Mouse (Mus musculus) heart, postnatal 25 days (tissue): Measurements from ENCODE around the gene Slc16a5. TPM values are rescaled to one million over a fixed set of nuclear protein-coding genes. Genes with fewer than 3 reads are reported as not detected.

Experiments
- DNase-seq: peaks from one replicate; pipeline ENCODE4 v3.0.0; 2022; ENCODE audit warnings: low spot score
- intact Hi-C: fragments of 180-260 bp; cut with DNase I; formaldehyde crosslinking; loops from one replicate; pipeline ENCODE4 v1.15.1; 2025
- microRNA-seq: library from miRNA; unstranded; fragments of <30 nt; microRNA quantifications from one replicate; pipeline ENCODE4 v1.2.0, GENCODE M21; 2022
- total RNA-seq, 2 experiments: library from RNA; stranded (reverse); gene quantifications; 2 replicates each; pipeline ENCODE4 v1.2.3; 2021

Slc16a5 gene
- total RNA-seq, 2 experiments from 2014 or later, result not detected

DNA sequence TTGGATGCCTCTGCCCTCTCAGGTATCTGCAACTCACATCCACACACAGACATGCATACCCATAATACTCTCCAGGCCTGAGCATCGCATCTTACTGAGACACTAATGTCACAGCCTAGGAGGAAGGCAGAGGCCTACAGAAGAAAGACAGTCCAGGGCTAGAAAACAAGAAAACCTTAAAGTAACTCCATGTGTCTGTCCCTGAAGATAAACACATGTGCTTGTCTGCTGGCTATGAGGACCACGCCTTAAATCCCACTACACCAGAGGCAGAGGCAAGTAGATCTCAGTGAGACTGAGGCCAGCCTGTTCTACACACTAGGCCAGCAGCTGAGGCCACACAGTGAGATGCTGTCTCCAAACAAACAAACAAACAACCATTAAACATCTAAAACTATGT lies 48.8 kb downstream of the Slc16a5 start:
- intact Hi-C loops, result no loop called here
- no peak for DNase-seq

DNA sequence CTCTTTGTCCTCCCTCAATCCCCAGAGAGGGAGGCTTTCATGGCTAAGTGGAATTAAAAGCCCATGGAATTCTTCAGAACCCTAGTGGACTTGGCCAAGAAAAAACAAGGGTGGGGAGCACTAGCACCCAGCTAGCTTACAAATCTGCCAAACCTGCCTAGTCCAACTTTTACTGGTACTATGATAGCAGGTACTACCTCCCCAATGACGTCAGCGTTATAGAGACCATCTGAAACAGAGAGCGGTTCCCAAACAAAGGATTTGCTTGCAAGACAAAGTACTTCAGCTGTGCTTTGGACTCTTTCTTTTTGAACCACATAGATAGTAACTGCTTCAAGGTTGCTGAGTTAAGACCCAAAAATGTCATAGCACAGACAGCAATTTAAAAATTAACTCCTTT lies 49.7 kb downstream of the Slc16a5 start:
- intact Hi-C loops, result loop anchor here (2.0 kb wide), 1 partner anchor 21 kb away; the partner anchor contains the start of gene Nt5c
- DNase-seq, result no peak

- intact Hi-C loops, result loop anchor here (2.0 kb wide), 1 partner anchor 22 kb away; the partner anchor contains the start of gene Nt5c
Measured at GRCm38 (mm10) chr11:115512407-115513183, 50.3 kb downstream of the Slc16a5 start.

DNA sequence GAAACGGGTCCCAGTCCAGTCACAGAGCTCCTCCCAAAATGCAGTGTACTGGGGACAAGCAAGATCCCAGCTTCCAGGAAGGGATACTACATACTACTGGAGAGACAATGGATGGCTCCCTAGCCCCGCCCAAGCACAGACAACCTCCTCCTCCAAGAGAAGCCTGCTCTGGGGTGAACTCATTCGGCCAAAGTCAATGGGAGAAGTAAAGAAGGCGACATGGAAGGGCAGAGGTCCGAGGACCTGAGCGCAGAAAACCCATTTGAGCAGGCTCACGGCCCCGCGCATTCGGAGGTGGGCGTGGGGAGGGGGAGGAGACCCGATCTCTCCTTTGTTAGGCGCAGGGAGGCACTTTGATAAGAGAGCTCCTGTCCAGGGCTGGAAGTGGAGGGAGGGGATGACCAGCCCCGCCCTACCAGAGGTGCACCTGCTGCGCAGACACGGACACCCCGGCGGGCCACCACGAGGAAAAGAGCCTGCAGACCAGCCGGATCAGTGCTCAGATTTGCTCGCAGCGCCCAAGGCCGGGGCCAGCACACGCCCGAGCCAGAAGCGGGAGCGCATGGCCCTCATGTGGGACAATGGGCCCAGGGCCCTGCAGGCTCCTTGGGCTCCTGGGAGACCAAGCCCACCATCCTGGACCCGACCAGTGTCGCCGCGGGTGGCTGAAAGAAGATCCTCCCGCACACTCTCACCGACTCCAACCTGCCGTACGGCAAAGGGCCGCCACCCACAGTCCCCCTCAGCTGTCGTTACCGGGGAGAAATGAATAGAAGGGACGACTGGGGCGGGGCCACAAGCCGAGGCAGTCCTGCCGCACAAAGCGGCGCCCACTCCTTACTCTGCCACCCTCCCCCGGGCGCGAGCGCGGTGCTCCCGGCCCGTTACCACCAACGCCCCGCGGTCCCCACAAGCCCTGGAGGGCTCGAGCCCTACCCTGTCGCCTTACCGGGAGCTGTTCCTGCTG lies 51.3 kb downstream of the Slc16a5 start:
- intact Hi-C loops, result loop anchor here (2.0 kb wide), 2 partner anchors 21 to 23 kb away; partner anchors contain the start of gene Nt5c
- DNase-seq, result peak; percentile 23

More at GRCm38 (mm10) chr11:115512407-115513183, 50.3 kb downstream of the Slc16a5 start:
- peak; percentile 28 for DNase-seq

GRCm38 (mm10) chr11:115514238-115514663 lies 52.0 kb downstream of the Slc16a5 start, which contains the start of gene Jpt1:
Jpt1 (minus strand) TSS chr11:115514387.
- intact Hi-C loops, result loop anchor here (2.0 kb wide), 1 partner anchor 21 kb away; no protein-coding TSS in a partner anchor
- DNase-seq, result peak; percentile 98

- intact Hi-C loops, result loop anchor here (2.0 kb wide), 1 partner anchor 20 kb away; no protein-coding TSS in a partner anchor
- no peak for DNase-seq
Measured at GRCm38 (mm10) chr11:115515021-115515420, 52.7 kb downstream of the Slc16a5 start.

- intact Hi-C loops, result no loop called here
Measured at GRCm38 (mm10) chr11:115516942-115517341, 54.7 kb downstream of the Slc16a5 start.

GRCm38 (mm10) chr11:115518693-115519092 lies 56.4 kb downstream of the Slc16a5 start:
- no peak for DNase-seq
- intact Hi-C loops, result no loop called here

More at GRCm38 (mm10) chr11:115516942-115517341, 54.7 kb downstream of the Slc16a5 start:
- DNase-seq, result no peak

DNA sequence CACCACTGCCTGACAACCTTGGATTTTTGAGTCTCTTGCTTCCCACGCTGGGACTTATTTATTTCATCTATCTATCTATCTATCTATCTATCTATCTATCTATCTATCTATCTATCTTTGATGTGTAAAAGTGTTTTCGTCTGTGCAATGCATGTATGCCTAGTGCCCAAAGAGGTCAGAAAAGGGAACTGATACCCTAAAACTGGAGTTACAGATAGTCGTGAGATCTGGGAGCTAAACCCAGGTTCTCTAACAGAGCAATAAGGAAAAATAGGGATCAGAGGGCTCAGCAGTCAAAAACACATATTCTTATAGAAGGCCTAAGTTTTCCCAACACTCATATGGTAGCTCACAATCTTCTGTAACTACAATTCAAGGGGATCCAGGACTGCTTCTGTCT lies 57.3 kb downstream of the Slc16a5 start:
- DNase-seq, result no peak

GRCm38 (mm10) chr11:115520218-115520617 lies 57.9 kb downstream of the Slc16a5 start:
- intact Hi-C loops, result no loop called here
- no peak for DNase-seq

More for the DNA sequence above, 57.3 kb downstream of the Slc16a5 start:
- intact Hi-C loops, result no loop called here

- intact Hi-C loops, result no loop called here
- no peak for DNase-seq
Measured at GRCm38 (mm10) chr11:115521080-115521479, 58.8 kb downstream of the Slc16a5 start.

GRCm38 (mm10) chr11:115522238-115522637 lies 60.0 kb downstream of the Slc16a5 start:
- intact Hi-C loops, result no loop called here
- no peak for DNase-seq

- intact Hi-C loops, result no loop called here
- DNase-seq, result no peak
Measured at GRCm38 (mm10) chr11:115522703-115523102, 60.4 kb downstream of the Slc16a5 start.

Small RNA genes lying within 50 kb of the gene (microRNA-seq; reads per million reads assigned to microRNA genes)
- gene Mir3968, result not detected

Other genes with a start within 250 kb of the Slc16a5 start
- under 1 TPM; 0.10 to 0.34 TPM for gene Grin2c, start 195.2 kb upstream of the Slc16a5 start, total RNA-seq
- gene Fdxr, start 185.4 kb upstream of the Slc16a5 start, total RNA-seq, result 1 to 10 TPM; 7.9 to 8.2 TPM
- gene Fads6, start 164.8 kb upstream of the Slc16a5 start, total RNA-seq, result 1 to 10 TPM; 1.1 to 1.5 TPM
- not detected for gene Otop2, start 155.3 kb upstream of the Slc16a5 start, total RNA-seq
- gene Ush1g, start 140.4 kb upstream of the Slc16a5 start, total RNA-seq, result under 1 TPM in 1 of 2 experiments, not detected in 1; 0.20 TPM
- gene Otop3, start 127.7 kb upstream of the Slc16a5 start, total RNA-seq, result not detected
- gene Hid1, start 94.7 kb upstream of the Slc16a5 start, total RNA-seq, result 1 to 10 TPM; 4.2 to 5.4 TPM
- gene Cdr2l, start 80.6 kb upstream of the Slc16a5 start, total RNA-seq, result 1 to 10 TPM; 5.5 to 6.6 TPM
- 100 to 1,000 TPM; 143 to 145 TPM for gene Mrpl58, start 58.7 kb upstream of the Slc16a5 start, total RNA-seq
- 1,000 to 10,000 TPM; 2,312 to 2,343 TPM for gene Atp5h, start 42.5 kb upstream of the Slc16a5 start, total RNA-seq
- gene Kctd2, start 42.3 kb upstream of the Slc16a5 start, total RNA-seq, result 10 to 100 TPM; 27.0 to 28.0 TPM
- gene Trim80, start 21.9 kb upstream of the Slc16a5 start, total RNA-seq, result not detected
- gene Armc7, start 13.2 kb downstream of the Slc16a5 start, total RNA-seq, result 1 to 10 TPM; 1.4 to 2.3 TPM
- 10 to 100 TPM; 13.9 to 14.9 TPM for gene Nt5c, start 29.4 kb downstream of the Slc16a5 start, total RNA-seq
- 100 to 1,000 TPM; 121 to 135 TPM for gene Jpt1, start 51.9 kb downstream of the Slc16a5 start, total RNA-seq
- 100 to 1,000 TPM; 165 to 177 TPM for gene Sumo2, start 73.8 kb downstream of the Slc16a5 start, total RNA-seq
- 10 to 100 TPM; 20.4 to 25.1 TPM for gene Nup85, start 102.0 kb downstream of the Slc16a5 start, total RNA-seq
- gene Mrps7, start 141.5 kb downstream of the Slc16a5 start, total RNA-seq, result 10 to 100 TPM; 74.0 to 82.3 TPM
- 10 to 100 TPM; 20.9 to 24.5 TPM for gene Gga3, start 141.6 kb downstream of the Slc16a5 start, total RNA-seq
- gene Mif4gd, start 150.5 kb downstream of the Slc16a5 start, total RNA-seq, result 10 to 100 TPM; 45.5 to 56.9 TPM
- gene Slc25a19, start 165.8 kb downstream of the Slc16a5 start, total RNA-seq, result 10 to 100 TPM; 41.6 to 45.9 TPM
- 100 to 1,000 TPM; 107 to 108 TPM for gene Grb2, start 246.1 kb downstream of the Slc16a5 start, total RNA-seq